Mouse (Mus musculus) subcutaneous adipose tissue, adult 2 months (tissue): ENCODE measurements around the gene Tmem234. TPM values are rescaled to one million over a fixed set of nuclear protein-coding genes. Genes with fewer than 3 reads are reported as not detected.

Experiments
- polyA plus RNA-seq: library from polyadenylated mRNA; depleted of rRNA; stranded (reverse); fragments of >200 nt; gene quantifications from 2 replicates; pipeline ENCODE4 v1.2.3, GENCODE M21; 2012; ENCODE audit warnings: low replicate concordance; rRNA removed

The Tmem234 gene
- polyA plus RNA-seq = 175 and 198 TPM in 2 replicates

DNA sequence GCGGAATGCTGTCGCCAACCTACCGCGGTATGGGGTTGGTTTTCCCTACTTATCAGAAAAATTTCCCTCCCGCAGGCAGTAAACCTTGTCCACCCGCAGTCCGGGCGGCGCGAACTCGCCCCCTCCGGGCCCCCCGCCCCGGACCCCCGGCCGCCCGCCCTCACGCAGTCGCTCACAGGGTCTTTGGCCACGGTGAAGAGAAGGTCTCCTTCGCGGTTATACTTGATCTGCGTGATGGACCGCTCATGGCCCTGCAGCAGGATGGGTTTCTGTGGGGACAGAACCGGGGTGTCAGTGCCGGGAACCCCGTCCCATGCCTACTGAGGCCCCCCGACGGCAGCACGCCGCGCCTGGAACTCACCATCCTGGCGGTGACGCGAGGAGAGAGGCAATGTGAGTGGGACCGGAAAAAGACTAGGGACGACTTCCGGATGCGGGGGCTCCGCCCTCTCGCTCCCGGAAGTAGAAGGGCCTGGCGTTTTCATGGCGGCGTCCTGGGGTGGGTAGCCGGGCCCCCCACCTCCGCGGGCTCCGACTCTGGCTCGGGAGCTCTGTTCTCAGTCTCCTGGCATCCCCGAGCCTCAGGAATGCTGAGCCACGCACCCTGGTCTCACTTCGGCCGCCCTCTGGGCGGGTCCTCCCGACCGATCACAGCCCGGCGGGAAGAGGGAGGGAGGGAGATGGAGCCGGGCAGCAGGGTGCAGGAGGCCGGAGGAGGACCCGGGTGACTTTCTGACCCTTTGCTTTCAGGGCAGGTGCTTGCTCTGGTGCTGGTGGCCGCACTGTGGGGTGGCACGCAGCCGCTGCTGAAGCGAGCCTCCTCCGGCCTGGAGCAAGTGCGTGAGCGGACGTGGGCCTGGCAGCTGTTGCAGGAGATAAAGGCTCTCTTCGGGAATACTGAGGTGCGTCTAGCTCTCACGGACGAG is at the start of gene Tmem234, which contains the start of gene Eif3i:
Gene Tmem234 (plus strand): TSS at position 436 of the 926 bp plus-strand sequence.
Gene Eif3i (minus strand): TSS at position 416 of the 926 bp plus-strand sequence.

DNA sequence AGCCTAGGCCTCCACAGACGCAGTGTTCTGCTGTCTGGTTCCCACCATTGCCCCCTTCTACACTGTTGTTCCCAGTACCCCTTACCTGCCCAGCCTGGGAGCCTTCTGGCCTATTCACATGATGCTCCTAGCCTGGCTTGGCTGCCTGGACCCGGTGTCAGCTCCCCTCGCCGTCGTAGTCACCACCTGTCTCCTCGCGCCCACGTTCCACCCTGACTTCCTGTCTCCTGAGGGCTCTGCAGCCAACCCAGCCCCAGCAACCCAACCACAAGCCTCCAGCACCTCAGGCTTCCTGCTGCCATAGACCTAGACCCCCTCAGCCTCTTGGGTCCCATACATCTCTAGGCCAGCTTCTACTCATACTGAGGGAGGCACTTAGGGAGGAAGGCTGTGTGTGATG is 27.0 kb upstream of the Tmem234 start, which contains the start of gene Lck:
Gene Lck (minus strand): TSS at position 212 of the 400 bp plus-strand sequence.

DNA sequence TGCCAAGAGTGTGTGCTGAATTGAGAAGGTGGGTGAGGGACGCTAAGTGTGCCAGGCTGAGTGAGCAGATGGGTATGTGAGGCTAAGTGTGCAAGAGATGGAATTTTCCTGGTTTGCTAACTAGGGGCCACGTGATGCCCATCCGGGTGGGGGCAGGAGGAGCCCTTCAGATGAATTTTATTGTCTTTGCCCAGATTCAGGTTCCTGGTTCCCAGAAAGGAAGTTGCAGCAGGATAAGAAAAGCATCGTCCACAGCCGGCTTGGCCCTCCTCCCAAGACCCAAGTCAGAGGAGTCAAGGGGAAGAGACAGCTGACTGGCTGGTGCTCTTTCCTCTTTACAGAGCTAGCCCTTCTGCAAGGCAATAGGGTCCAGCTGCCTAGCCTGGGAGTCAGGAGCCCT is 22.0 kb upstream of the Tmem234 start, which contains the start of gene Fam167b:
Gene Fam167b (minus strand): TSS at position 84 of the 400 bp plus-strand sequence.

DNA sequence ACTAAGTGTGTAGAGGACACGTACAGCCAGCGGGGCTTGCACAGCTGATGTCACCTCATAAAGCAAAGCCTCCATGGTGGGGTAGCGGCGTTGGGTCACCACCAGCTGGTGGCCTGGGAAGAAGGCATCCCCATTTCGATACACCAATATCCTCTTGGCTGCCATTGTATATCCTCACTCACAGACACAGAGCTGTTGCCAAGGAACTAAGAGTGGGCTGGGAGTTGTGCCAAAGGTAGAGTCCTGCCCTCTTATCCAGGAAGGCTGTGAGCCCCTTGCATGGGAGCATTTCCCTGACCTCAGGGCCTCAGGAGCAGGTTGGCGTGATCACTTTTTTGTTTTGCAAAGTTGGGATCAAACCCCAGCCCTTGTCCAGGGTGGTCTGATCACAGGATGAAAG is 13.6 kb downstream of the Tmem234 start, which contains the start of gene Dcdc2b:
Gene Dcdc2b (minus strand): TSS at position 165 of the 400 bp plus-strand sequence.

DNA sequence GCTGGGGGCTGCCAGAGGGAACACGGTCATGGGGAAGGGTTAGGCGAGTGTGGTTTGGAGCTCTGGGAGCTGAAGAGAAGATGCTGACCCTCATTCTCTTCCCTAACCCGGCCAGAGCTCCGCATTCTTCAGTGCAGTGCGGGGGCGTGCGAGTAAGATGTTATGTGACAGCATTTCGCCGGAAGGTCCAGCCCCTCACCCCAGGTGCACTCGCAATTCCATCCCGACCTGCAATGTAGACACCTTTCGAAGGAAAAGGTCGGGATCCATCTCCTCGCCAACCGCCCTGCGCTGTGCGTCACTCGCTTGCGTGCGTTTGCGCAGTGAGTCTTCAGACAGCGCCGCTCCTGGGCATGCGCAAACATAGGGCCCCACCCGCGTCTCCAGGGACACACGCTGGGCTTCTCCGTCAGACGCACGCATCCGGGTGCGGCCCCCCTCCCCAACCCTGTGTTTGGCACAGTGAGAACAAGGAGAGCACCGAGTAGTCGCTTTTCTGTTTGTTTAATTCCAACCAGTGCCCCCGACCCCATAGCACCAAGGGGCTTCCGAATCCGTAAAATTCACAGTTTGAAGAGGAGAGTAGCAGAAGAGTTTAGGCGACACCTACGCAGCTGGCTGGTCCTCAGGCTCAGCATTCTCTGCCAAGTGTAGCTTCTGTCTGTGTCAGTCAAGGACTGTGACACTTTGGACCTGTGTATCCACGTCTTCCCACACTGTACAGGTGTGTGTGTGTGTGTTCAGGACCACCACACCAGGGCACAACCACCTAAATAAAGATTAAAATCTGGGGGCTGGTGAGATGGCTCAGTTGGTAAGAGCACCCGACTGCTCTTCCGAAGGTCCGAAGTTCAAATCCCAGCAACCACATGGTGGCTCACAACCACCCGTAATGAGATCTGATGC is 18.6 kb downstream of the Tmem234 start, which contains the start of gene Iqcc:
Gene Iqcc (minus strand): TSS at position 314 of the 906 bp plus-strand sequence.

DNA sequence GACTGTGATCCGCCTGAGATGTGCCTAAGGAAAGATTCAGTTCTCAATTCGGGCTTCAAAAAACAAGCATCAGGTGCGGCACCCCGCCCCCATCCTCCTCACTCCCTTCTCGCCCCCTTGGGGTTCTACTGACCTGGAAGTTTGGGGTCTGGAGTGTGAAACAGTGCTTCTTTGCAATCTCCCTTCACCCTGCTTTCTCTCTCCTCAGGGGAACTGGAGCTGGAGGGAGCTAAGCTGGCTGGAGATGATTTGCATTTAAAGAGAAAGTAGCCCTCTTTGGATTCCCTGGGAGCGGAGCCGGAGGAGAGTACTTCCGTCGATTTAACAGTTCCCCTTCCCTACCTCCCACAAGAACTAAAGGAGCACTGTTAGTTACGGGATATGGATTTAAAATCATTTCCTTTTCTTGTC is 23.2 kb downstream of the Tmem234 start, which contains the start of gene Ccdc28b:
Gene Ccdc28b (minus strand): TSS at position 267 of the 411 bp plus-strand sequence.

DNA sequence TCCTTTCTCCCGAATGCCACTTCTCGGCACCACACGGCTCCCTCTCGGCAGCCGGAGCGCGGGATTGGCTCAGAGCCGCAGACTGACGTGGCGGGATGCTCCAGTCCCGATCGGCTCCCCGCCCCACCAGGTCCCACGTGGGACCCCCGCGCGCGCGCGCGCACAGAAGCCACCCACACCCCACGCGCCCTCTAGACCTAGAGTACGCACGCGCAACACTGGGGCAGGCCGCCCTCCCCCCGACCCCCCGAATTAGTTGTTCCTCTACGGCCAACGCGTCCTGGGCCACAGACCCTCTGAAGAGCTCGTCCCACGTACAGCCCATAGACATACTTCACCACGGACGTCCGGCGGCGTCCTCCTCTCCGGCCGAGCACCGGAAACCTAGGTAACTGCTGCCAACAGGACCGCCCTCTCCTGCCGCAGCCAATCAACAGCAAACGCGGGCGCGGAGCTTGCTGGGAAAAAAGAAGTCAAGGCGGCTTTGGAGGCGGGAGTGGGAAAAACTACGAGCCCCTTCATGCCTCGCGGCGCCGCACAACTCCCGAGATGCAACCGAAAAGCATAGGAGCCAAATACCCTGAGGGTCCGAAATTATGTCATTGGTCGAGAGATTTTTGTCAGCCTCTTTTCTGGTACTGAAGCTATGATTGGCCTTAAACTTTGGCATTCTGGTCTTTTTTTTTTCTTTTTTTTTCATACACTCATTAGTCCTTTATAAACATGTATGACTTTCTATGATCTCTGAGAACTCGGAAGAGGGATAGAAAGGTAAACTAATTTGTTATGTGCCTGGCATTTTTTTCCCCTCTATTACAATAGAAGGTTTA is 40.4 kb downstream of the Tmem234 start, which contains the start of gene Txlna:
Gene Txlna (minus strand): TSS at position 428 of the 830 bp plus-strand sequence.

DNA sequence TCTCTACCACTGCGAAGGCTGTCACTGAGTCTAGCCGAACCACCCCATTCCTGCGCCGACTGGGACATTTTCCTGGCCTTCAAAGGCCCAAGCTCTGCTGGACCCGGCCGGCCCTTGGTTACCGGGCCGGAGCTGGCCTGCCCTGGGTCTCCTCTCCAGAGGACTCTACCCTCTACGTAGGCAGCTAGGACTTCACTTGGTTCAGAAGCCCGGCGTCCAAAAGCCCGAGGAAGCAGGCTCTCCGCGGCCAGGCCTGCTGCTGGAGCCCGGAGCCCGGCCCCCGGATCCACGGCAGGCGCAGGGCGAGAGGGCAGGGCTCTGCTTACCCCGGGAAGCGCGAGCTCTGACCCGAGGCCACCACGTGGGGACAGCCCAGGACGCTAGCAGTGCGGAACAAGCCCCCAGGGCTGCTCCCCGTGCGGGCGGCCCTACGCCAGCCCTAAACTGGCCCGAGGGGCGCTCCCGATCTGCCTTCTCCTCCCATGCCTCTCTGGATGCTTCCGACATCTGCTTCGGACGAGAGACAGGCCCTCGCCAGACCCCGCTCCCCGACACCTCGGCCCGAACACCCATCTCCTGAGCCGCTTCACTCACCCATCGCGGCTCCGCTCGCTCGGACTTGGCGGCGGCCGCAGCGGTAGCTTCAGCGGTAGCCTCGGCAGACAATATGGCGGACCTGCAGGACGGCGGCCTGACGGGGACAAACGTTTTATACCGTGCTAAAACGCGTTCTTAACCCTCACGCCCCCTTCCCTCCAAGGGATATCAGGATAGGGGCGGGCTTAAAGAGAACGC is 71.8 kb downstream of the Tmem234 start, which contains the start of gene Kpna6:
Gene Kpna6 (minus strand): TSS at position 685 of the 795 bp plus-strand sequence.

Other genes with a start within 250 kb of the Tmem234 start
- 8.4 and 16.5 TPM in 2 replicates for gene Zbtb8a, start 222.6 kb upstream of the Tmem234 start, polyA plus RNA-seq
- 0.04 and 0.50 TPM in 2 replicates for gene Zbtb8b, start 159.8 kb upstream of the Tmem234 start, polyA plus RNA-seq
- 25.8 and 29.3 TPM in 2 replicates for gene Bsdc1, start 139.1 kb upstream of the Tmem234 start, polyA plus RNA-seq
- not detected in 2 replicates for gene Tssk3, start 109.6 kb upstream of the Tmem234 start, polyA plus RNA-seq
- gene Fam229a, start 109.5 kb upstream of the Tmem234 start, polyA plus RNA-seq = not detected in 2 replicates
- gene Marcksl1, start 87.1 kb upstream of the Tmem234 start, polyA plus RNA-seq = 9.7 and 138 TPM in 2 replicates
- gene Hdac1, start 58.0 kb upstream of the Tmem234 start, polyA plus RNA-seq = 74.8 and 88.0 TPM in 2 replicates
- gene Lck, start 27.0 kb upstream of the Tmem234 start, polyA plus RNA-seq = 3.9 and 14.2 TPM in 2 replicates
- 5.5 and 9.6 TPM in 2 replicates for gene Fam167b, start 22.1 kb upstream of the Tmem234 start, polyA plus RNA-seq
- 288 and 471 TPM in 2 replicates for gene Eif3i, start within 50 bp of the Tmem234 start, polyA plus RNA-seq
- gene Dcdc2b, start 13.6 kb downstream of the Tmem234 start, polyA plus RNA-seq = 3.5 and 5.3 TPM in 2 replicates
- gene Iqcc, start 18.4 kb downstream of the Tmem234 start, polyA plus RNA-seq = 42.7 and 47.4 TPM in 2 replicates
- 29.9 and 47.1 TPM in 2 replicates for gene Ccdc28b, start 23.3 kb downstream of the Tmem234 start, polyA plus RNA-seq
- gene Txlna, start 40.4 kb downstream of the Tmem234 start, polyA plus RNA-seq = 29.3 and 49.8 TPM in 2 replicates
- gene Kpna6, start 72.1 kb downstream of the Tmem234 start, polyA plus RNA-seq = 45.3 and 52.7 TPM in 2 replicates
- gene Tmem39b, start 96.2 kb downstream of the Tmem234 start, polyA plus RNA-seq = 19.3 and 45.2 TPM in 2 replicates
- 10.8 and 32.5 TPM in 2 replicates for gene Khdrbs1, start 141.6 kb downstream of the Tmem234 start, polyA plus RNA-seq
- gene Ptp4a2, start 210.6 kb downstream of the Tmem234 start, polyA plus RNA-seq = 36.9 and 44.1 TPM in 2 replicates